Mouse (Mus musculus): Measurements from ENCODE around the gene Iqgap2. TPM values are rescaled to one million over a fixed set of nuclear protein-coding genes. Genes with fewer than 3 reads are reported as not detected.

Iqgap2 gene
- polyA plus RNA-seq, 1 experiment: 7.4 TPM

GRCm38 (mm10) chr13:95742881-95743466 is 148.7 kb downstream of the Iqgap2 start:
- 0 out of 2 replicates have a peak, but pooled peaks cover 2% of the 10 kb centered on the region for H3K4me1 ChIP-seq (ENCODE audit: control insufficient read depth, insufficient read depth, low read length)
- no peak overlapping the region for H3K4me3 ChIP-seq (ENCODE audit: insufficient read depth, low read length)
- TF ChIP-seq CTCF (IDR thresholded peaks at IDR 0.05; ENCODE audit: borderline replicate concordance, insufficient read depth, low read length) (no peak), POLR2A (IDR thresholded peaks at IDR 0.05; ENCODE audit: low read depth, low read length) (no peak)
- peak overlapping the region; percentile 25; the same call in 1 of the 2 replicates for H3K27ac ChIP-seq (ENCODE audit: insufficient read depth, low read length)

- Histone ChIP-seq H3K4me3 (ENCODE audit: insufficient read depth, low read length) (no peak overlapping the region), H3K27ac (ENCODE audit: insufficient read depth, low read length) (no peak overlapping the region), H3K4me1 (ENCODE audit: control insufficient read depth, insufficient read depth, low read length) (0 out of 2 replicates have a peak, but pooled peaks cover 2% of the 10 kb centered on the region)
- TF ChIP-seq CTCF (IDR thresholded peaks at IDR 0.05; ENCODE audit: borderline replicate concordance, insufficient read depth, low read length) (no peak), POLR2A (IDR thresholded peaks at IDR 0.05; ENCODE audit: low read depth, low read length) (no peak)
Observed at GRCm38 (mm10) chr13:95741813-95742689, 149.7 kb downstream of the Iqgap2 start.

GRCm38 (mm10) chr13:95739651-95740050 is 152.1 kb downstream of the Iqgap2 start:
- H3K4me3 ChIP-seq (ENCODE audit: insufficient read depth, low read length): no peak overlapping the region
- H3K27ac ChIP-seq (ENCODE audit: insufficient read depth, low read length): no peak overlapping the region
- TF ChIP-seq CTCF (IDR thresholded peaks at IDR 0.05; ENCODE audit: borderline replicate concordance, insufficient read depth, low read length): no peak
- TF ChIP-seq POLR2A (IDR thresholded peaks at IDR 0.05; ENCODE audit: low read depth, low read length): no peak
- 0 out of 2 replicates have a peak, but pooled peaks cover 2% of the 10 kb centered on the region for H3K4me1 ChIP-seq (ENCODE audit: control insufficient read depth, insufficient read depth, low read length)

- TF ChIP-seq CTCF (IDR thresholded peaks at IDR 0.05; ENCODE audit: borderline replicate concordance, insufficient read depth, low read length) (no peak), POLR2A (IDR thresholded peaks at IDR 0.05; ENCODE audit: low read depth, low read length) (no peak)
- Histone ChIP-seq H3K4me1 (ENCODE audit: control insufficient read depth, insufficient read depth, low read length) (no peaks in the 10 kb centered on the region), H3K27ac (ENCODE audit: insufficient read depth, low read length) (no peak overlapping the region), H3K4me3 (ENCODE audit: insufficient read depth, low read length) (no peak overlapping the region)
Observed at GRCm38 (mm10) chr13:95730491-95730890, 161.2 kb downstream of the Iqgap2 start.

- no peak overlapping the region for H3K27ac ChIP-seq (ENCODE audit: insufficient read depth, low read length)
- H3K4me3 ChIP-seq (ENCODE audit: insufficient read depth, low read length): peak overlapping the region; percentile 9; the same call in 1 of the 2 replicates
- no peak for TF ChIP-seq CTCF (IDR thresholded peaks at IDR 0.05; ENCODE audit: borderline replicate concordance, insufficient read depth, low read length)
- no peak for TF ChIP-seq POLR2A (IDR thresholded peaks at IDR 0.05; ENCODE audit: low read depth, low read length)
- peaks cover 5% of the 10 kb centered on the region for H3K4me1 ChIP-seq (ENCODE audit: control insufficient read depth, insufficient read depth, low read length)
Observed at GRCm38 (mm10) chr13:95719320-95720232, 172.1 kb downstream of the Iqgap2 start.

GRCm38 (mm10) chr13:95715356-95715755 is 176.4 kb downstream of the Iqgap2 start:
- TF ChIP-seq POLR2A (IDR thresholded peaks at IDR 0.05; ENCODE audit: low read depth, low read length): no peak
- Histone ChIP-seq H3K27ac (ENCODE audit: insufficient read depth, low read length) (no peak overlapping the region), H3K4me3 (ENCODE audit: insufficient read depth, low read length) (no peak overlapping the region), H3K4me1 (ENCODE audit: control insufficient read depth, insufficient read depth, low read length) (peaks cover 5% of the 10 kb centered on the region)

- no peak for TF ChIP-seq CTCF (IDR thresholded peaks at IDR 0.05; ENCODE audit: borderline replicate concordance, insufficient read depth, low read length)
- TF ChIP-seq POLR2A (IDR thresholded peaks at IDR 0.05; ENCODE audit: low read depth, low read length): no peak
- Histone ChIP-seq H3K4me3 (ENCODE audit: insufficient read depth, low read length) (no peak overlapping the region), H3K4me1 (ENCODE audit: control insufficient read depth, insufficient read depth, low read length) (peaks cover 3% of the 10 kb centered on the region), H3K27ac (ENCODE audit: insufficient read depth, low read length) (no peak overlapping the region)
Observed at GRCm38 (mm10) chr13:95714271-95714975, 177.3 kb downstream of the Iqgap2 start.

GRCm38 (mm10) chr13:95712570-95713268 is 179.0 kb downstream of the Iqgap2 start:
- Histone ChIP-seq H3K27ac (ENCODE audit: insufficient read depth, low read length) (no peak overlapping the region), H3K4me3 (ENCODE audit: insufficient read depth, low read length) (no peak overlapping the region), H3K4me1 (ENCODE audit: control insufficient read depth, insufficient read depth, low read length) (no peaks in the 10 kb centered on the region)
- TF ChIP-seq POLR2A (IDR thresholded peaks at IDR 0.05; ENCODE audit: low read depth, low read length) (no peak), CTCF (IDR thresholded peaks at IDR 0.05; ENCODE audit: borderline replicate concordance, insufficient read depth, low read length) (no peak)

All from embryonic fibroblast, embryonic 13.5 days (primary cell).